Mouse (Mus musculus): ENCODE measurements around the gene Prmt9. TPM values are rescaled to one million over a fixed set of nuclear protein-coding genes. Genes with fewer than 3 reads are reported as not detected.
A peak's percentile ranks its signal among the peaks of the same experiment; 100 is the strongest.

The Prmt9 gene
- polyA plus RNA-seq, 1 experiment = 0.05 TPM

DNA sequence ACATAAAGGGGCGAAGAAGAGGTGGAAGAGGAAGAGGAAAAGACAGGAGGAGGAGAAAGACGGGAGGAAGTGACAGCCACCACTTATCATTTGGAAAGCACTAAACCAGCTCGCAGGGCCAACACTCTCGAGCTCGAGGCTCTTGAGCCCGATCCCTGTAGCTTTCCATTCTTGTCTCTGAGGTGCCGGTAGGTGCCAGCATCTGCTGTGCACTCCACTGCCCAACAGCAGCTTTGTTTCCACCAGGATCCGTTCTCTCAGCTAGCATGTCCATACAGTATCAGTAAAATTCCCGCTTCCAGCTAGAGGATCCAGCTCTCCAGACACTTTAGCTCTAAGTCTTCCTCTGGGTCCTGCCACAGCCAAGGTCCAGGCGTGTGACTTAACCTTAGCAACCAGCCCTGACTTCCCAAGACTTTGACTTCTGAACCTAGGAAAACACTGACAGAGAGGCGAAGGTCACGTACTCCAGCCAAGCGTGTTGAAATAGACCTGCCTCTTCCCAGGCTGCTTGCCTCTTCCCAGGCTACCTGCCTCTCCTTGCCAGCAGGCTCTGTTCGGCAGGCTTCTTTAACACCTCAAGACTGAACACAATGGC lies 25.1 kb upstream of the Prmt9 start:
- no peaks in the 10 kb centered on the region for H3K36me3 ChIP-seq (ENCODE audit: control insufficient read depth)
- H3K4me1 ChIP-seq (ENCODE audit: control insufficient read depth) = peaks cover under 1% of the 10 kb centered on the region
- no peaks in the 10 kb centered on the region for H3K9me3 ChIP-seq (ENCODE audit: control insufficient read depth, low read length)
- TF ChIP-seq GATA1 (IDR thresholded peaks at IDR 0.05; ENCODE audit: low read length) (no peak), TAL1 (IDR thresholded peaks at IDR 0.05; ENCODE audit: low read length) (no peak)
- no peak overlapping the region for H3K4me3 ChIP-seq (replicated peaks)
- H3K27me3 ChIP-seq (ENCODE audit: control insufficient read depth) = no peaks in the 10 kb centered on the region

DNA sequence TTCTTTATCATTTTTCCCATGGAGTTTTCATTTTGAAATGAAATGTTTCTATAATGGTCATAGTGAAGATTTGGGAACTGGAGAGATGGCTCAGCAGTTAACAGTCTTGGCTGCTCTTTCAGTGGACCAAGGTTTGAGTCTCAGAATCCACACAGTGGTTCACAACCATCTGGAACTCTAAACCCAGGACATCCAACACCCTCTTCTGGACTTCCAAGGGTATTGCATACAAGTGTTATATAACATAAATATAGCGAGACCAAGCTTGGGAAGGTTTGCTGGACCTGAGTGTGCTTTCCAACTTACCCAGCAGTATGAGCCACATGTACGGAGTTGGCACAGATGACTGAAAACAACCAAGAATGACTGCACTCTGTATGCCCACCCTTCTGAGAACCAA lies 24.3 kb upstream of the Prmt9 start:
- TF ChIP-seq GATA1 (IDR thresholded peaks at IDR 0.05; ENCODE audit: low read length) = no peak
- TF ChIP-seq TAL1 (IDR thresholded peaks at IDR 0.05; ENCODE audit: low read length) = no peak
- Histone ChIP-seq H3K36me3 (ENCODE audit: control insufficient read depth) (no peaks in the 10 kb centered on the region), H3K4me3 (replicated peaks) (no peak overlapping the region), H3K9me3 (ENCODE audit: control insufficient read depth, low read length) (no peaks in the 10 kb centered on the region), H3K4me1 (ENCODE audit: control insufficient read depth) (no peaks in the 10 kb centered on the region; the same call in 1 of the 2 replicates), H3K27me3 (ENCODE audit: control insufficient read depth) (no peaks in the 10 kb centered on the region)

DNA sequence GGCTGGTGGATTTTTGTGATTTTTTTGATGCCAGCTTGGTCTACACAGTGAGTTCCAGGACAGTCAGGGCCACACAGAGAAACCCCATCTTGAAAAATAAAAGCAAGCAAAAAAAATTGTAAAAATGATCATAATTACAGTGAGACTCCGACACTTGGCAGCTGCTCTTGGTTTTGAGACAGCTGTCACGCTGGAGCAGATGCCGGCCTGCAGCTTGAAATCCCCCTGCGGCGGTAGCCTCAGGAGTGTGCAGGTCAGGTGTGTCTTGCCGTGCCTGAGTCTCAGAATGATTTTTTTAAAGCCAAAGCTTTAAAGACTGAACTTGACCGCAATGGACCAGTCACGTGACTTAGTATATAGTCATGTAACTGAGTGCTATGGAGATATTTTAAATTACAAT lies 23.1 kb upstream of the Prmt9 start:
- Histone ChIP-seq H3K36me3 (ENCODE audit: control insufficient read depth) (no peaks in the 10 kb centered on the region), H3K4me1 (ENCODE audit: control insufficient read depth) (no peaks in the 10 kb centered on the region; the same call in 1 of the 2 replicates), H3K27me3 (ENCODE audit: control insufficient read depth) (no peaks in the 10 kb centered on the region)

DNA sequence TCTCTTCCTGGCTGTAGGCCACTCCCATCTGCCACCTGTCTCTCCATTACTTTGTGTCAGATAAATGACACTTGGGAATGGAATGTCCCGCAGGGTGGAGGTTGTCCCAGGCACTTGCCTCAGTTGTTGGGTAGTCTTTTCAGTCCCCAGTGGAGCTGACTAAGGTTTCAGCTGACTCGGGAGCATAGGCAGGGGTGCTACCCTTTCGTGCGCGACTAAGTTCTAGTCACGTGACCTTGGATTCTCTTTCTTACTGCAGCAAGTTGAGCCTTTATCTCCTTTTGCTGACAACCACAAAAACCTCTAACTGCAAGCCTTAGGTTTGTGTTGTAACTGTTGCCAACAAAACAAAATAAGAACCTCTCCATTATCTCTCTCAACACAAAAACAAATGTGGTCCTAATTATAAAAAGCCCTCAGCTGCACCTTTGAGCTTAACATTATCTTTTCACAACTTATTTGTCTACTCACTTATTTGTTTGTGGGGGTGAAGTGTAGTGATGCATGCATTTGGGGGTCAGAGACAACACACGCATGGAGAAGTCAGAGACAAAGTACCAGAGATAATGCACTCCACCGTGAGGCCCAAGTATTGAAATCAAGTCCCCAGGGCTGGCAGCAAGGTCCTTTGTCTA lies 14.7 kb upstream of the Prmt9 start:
- Histone ChIP-seq H3K4me3 (replicated peaks) (peak overlapping the region; percentile 54), H3K27me3 (ENCODE audit: control insufficient read depth) (no peaks in the 10 kb centered on the region), H3K4me1 (ENCODE audit: control insufficient read depth) (peaks cover 13% of the 10 kb centered on the region), H3K36me3 (ENCODE audit: control insufficient read depth) (no peaks in the 10 kb centered on the region), H3K9me3 (ENCODE audit: control insufficient read depth, low read length) (no peaks in the 10 kb centered on the region)
- TF ChIP-seq GATA1 (IDR thresholded peaks at IDR 0.05; ENCODE audit: low read length) (no peak), TAL1 (IDR thresholded peaks at IDR 0.05; ENCODE audit: low read length) (no peak)

More for the DNA sequence above, 23.1 kb upstream of the Prmt9 start:
- TF ChIP-seq GATA1 (IDR thresholded peaks at IDR 0.05; ENCODE audit: low read length) = no peak
- TF ChIP-seq TAL1 (IDR thresholded peaks at IDR 0.05; ENCODE audit: low read length) = no peak
- H3K9me3 ChIP-seq (ENCODE audit: control insufficient read depth, low read length) = no peaks in the 10 kb centered on the region
- H3K4me3 ChIP-seq (replicated peaks) = no peak overlapping the region

DNA sequence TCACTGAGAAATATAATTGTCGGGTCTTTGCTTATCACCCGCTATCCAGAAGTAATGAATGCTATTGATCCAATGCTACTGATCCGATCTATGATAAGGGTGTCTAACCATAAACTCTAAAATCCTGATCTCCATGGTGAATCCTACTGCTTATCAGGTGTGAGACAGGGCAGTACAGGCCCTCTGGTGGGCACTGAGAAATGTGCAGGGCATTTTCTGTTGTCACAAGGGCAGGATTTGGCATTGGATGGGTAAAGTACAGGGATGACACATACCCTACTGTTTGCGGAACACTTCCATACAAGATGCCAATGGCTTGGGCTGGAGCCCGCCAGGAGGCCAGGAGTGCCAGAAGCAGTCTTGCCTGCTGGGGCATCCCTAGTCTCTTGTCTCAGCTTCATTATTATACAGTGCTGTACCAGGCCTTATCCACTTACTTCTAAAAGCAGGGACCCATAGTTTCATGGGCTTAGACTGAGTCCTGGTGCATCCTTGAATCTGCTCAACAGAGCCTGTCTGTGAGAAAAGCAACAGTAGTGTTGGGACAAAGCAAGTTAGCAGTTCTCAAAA lies 14.1 kb upstream of the Prmt9 start:
- Histone ChIP-seq H3K4me3 (replicated peaks) (no peak overlapping the region), H3K9me3 (ENCODE audit: control insufficient read depth, low read length) (no peaks in the 10 kb centered on the region), H3K36me3 (ENCODE audit: control insufficient read depth) (no peaks in the 10 kb centered on the region), H3K27me3 (ENCODE audit: control insufficient read depth) (no peaks in the 10 kb centered on the region), H3K4me1 (ENCODE audit: control insufficient read depth) (peaks cover 13% of the 10 kb centered on the region)
- TF ChIP-seq GATA1 (IDR thresholded peaks at IDR 0.05; ENCODE audit: low read length) = no peak
- TF ChIP-seq TAL1 (IDR thresholded peaks at IDR 0.05; ENCODE audit: low read length) = no peak

DNA sequence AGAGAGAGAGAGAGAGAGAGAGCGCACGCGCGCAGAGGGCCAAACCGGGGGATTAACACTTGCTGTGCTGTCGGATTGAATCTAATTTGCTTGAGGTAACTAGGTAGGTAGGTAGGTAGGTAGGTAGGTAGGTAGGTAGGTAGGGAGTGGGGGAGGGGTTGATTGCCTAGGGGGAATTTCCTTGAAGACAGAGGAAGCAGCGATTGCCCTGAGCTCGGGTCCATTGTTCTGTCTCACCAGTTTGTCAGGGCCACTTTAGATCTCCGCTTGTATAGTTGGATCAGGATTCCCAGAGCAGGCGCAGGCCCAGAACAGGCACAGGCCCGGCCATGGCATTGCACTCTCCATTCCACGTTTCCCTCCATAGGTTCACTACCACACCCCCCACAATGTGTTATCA lies 12.4 kb upstream of the Prmt9 start:
- Histone ChIP-seq H3K4me3 (replicated peaks) (no peak overlapping the region), H3K9me3 (ENCODE audit: control insufficient read depth, low read length) (no peaks in the 10 kb centered on the region), H3K27me3 (ENCODE audit: control insufficient read depth) (no peaks in the 10 kb centered on the region), H3K36me3 (ENCODE audit: control insufficient read depth) (no peaks in the 10 kb centered on the region), H3K4me1 (ENCODE audit: control insufficient read depth) (peaks cover 13% of the 10 kb centered on the region)
- TF ChIP-seq TAL1 (IDR thresholded peaks at IDR 0.05; ENCODE audit: low read length) = no peak
- TF ChIP-seq GATA1 (IDR thresholded peaks at IDR 0.05; ENCODE audit: low read length) = no peak

DNA sequence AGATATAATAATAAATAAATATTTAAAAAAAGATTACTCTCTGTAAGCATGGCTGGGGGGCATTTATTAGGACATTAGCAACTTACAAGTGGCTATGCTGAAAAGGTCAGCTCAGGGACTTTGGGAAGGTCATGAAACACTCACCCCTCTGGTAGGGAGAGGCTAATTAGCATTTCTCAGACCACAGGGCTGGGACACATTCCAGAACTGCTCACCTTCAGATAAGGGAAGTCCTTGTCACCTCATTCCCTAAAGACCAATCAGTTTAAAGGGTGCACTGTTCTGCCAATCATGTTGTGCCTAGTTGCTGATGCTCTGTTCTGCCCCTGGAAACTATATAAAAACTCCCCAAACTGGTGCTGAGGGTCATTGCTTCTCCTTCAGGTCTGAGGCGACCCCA lies 10.9 kb upstream of the Prmt9 start:
- H3K9me3 ChIP-seq (ENCODE audit: control insufficient read depth, low read length) = no peaks in the 10 kb centered on the region
- H3K27me3 ChIP-seq (ENCODE audit: control insufficient read depth) = no peaks in the 10 kb centered on the region
- peaks cover 16% of the 10 kb centered on the region for H3K4me1 ChIP-seq (ENCODE audit: control insufficient read depth)
- no peak overlapping the region for H3K4me3 ChIP-seq (replicated peaks)
- no peaks in the 10 kb centered on the region for H3K36me3 ChIP-seq (ENCODE audit: control insufficient read depth)
- TF ChIP-seq GATA1 (IDR thresholded peaks at IDR 0.05; ENCODE audit: low read length) = no peak

DNA sequence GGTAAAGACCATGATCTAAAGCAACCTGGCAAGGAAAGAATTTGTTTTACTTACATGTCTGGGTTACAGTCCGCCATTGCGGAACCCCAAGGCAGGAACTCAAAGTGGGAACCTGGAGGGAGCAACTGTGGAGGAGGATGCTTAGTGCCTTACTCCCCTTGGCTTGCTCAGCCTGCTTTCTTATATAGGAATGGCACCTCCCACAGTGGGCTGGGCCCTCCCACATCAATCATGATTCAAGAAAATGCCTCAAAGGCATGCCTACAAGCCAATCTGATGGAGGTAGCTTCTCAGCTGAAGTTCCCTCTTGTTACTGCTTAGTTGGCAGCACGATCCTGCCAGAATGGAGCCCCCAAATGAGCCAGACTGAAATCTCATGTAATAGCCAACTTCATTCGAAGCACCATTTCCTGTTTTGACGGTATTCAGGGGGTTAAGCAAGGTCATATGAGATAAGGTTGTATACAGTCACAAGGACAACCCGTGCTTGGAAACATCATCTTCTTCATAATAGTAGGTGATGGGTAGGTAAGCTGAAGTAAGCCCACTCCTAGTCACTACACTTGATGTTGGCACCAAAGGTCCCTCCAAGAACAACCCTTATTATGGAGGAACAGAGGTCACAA lies 5.9 kb upstream of the Prmt9 start:
- no peak overlapping the region for H3K4me3 ChIP-seq (replicated peaks)
- no peaks in the 10 kb centered on the region for H3K36me3 ChIP-seq (ENCODE audit: control insufficient read depth)
- no peaks in the 10 kb centered on the region for H3K27me3 ChIP-seq (ENCODE audit: control insufficient read depth)
- no peak for TF ChIP-seq GATA1 (IDR thresholded peaks at IDR 0.05; ENCODE audit: low read length)
- TF ChIP-seq TAL1 (IDR thresholded peaks at IDR 0.05; ENCODE audit: low read length) = no peak
- H3K9me3 ChIP-seq (ENCODE audit: control insufficient read depth, low read length) = no peaks in the 10 kb centered on the region
- peaks cover 19% of the 10 kb centered on the region for H3K4me1 ChIP-seq (ENCODE audit: control insufficient read depth)

DNA sequence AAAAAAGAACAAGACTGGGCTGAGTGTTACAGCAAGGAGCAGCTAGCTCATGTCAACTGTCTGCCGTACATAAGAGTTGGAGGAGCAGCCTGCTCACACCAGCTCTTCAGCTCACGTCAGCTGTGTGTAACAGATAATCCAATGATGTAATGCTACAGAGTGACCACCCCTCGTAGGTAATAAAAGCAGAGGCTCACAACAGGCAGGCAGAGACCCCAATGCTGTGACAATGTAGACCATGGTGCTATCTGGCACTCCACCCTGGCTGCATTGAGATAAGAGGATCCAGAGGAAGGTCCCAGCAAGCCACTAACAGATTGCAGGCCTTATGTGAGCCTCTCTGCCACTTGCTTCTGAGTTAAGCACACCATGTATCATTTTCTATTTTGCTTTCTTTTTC lies 4.8 kb upstream of the Prmt9 start:
- Histone ChIP-seq H3K4me3 (replicated peaks) (no peak overlapping the region), H3K27me3 (ENCODE audit: control insufficient read depth) (no peaks in the 10 kb centered on the region)

More for the DNA sequence above, 4.8 kb upstream of the Prmt9 start:
- no peaks in the 10 kb centered on the region for H3K9me3 ChIP-seq (ENCODE audit: control insufficient read depth, low read length)
- TF ChIP-seq TAL1 (IDR thresholded peaks at IDR 0.05; ENCODE audit: low read length) (no peak), GATA1 (IDR thresholded peaks at IDR 0.05; ENCODE audit: low read length) (no peak)
- H3K4me1 ChIP-seq (ENCODE audit: control insufficient read depth) = peaks cover 25% of the 10 kb centered on the region
- H3K36me3 ChIP-seq (ENCODE audit: control insufficient read depth) = no peaks in the 10 kb centered on the region
